Mouse (Mus musculus): ENCODE results near the gene Gnb4. TPM values are rescaled to one million over a fixed set of nuclear protein-coding genes. Genes with fewer than 3 reads are reported as not detected.

The Gnb4 gene
- polyA plus RNA-seq, 1 experiment from 2014 or later: 43.4 TPM

DNA sequence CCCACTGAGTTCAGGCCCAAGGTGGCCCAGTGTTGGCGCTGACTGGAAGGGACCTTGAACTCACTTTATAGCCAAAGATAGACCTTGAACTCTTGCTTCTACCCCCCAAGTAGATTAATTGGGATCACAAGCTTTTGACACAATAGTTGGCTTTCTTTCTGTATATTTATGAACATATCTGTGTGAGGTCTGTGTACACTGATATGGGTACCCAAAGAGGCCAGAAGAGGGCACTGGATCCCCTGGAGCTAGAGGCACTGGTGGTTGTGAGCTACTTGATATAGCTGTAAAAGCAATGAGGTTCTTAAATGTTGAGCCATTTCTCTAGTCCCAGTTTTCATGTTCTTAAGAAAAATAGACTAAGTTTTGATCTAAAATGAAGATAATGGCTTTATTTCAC is 63.3 kb downstream of the Gnb4 start:
- Histone ChIP-seq H3K9me3 (ENCODE audit: control insufficient read depth, low read length) (no peaks in the 10 kb centered on the region), H3K27ac (ENCODE audit: low read length) (no peak overlapping the region), H3K9ac (ENCODE audit: low read depth, low read length) (no peak overlapping the region), H3K4me3 (ENCODE audit: low read length) (no peak overlapping the region), H3K4me2 (ENCODE audit: low read depth, low read length) (no peak overlapping the region), H3K27me3 (replicated peaks; ENCODE audit: control insufficient read depth, insufficient read depth, low read length) (no peaks in the 10 kb centered on the region), H3K36me3 (ENCODE audit: control insufficient read depth, insufficient read depth, low read length) (no peaks in the 10 kb centered on the region; the same call in 1 of the 2 replicates), H3K4me1 (ENCODE audit: control insufficient read depth, insufficient read depth, low read length) (no peaks in the 10 kb centered on the region)
- WGBS: 90% methylated on average over 1 of the region's 1 CpGs
- no peak for ATAC-seq

DNA sequence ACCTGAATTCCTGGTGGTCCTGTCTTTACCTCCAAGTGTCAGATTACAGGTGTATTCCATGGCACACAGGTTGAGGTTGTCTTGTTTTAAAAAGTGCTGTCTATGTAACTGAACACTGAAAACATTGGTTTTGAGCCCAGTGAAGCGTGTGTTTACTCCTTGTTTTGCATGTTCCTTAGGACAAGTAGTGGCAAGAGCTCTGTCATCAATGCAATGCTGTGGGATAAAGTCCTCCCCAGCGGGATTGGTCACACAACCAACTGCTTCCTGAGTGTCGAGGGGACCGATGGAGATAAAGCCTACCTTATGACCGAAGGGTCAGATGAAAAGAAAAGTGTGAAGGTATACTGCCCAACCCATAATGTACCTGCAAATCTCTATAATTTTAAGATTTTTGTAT is 78.3 kb downstream of the Gnb4 start:
- Histone ChIP-seq H3K9ac (ENCODE audit: low read depth, low read length) (no peak overlapping the region), H3K4me3 (ENCODE audit: low read length) (no peak overlapping the region), H3K27me3 (replicated peaks; ENCODE audit: control insufficient read depth, insufficient read depth, low read length) (no peaks in the 10 kb centered on the region), H3K9me3 (ENCODE audit: control insufficient read depth, low read length) (no peaks in the 10 kb centered on the region), H3K27ac (ENCODE audit: low read length) (no peak overlapping the region), H3K4me2 (ENCODE audit: low read depth, low read length) (no peak overlapping the region), H3K36me3 (ENCODE audit: control insufficient read depth, insufficient read depth, low read length) (peaks cover 4% of the 10 kb centered on the region), H3K4me1 (ENCODE audit: control insufficient read depth, insufficient read depth, low read length) (no peaks in the 10 kb centered on the region)
- ATAC-seq: no peak
- WGBS: 91% methylated on average over 5 of the region's 5 CpGs

DNA sequence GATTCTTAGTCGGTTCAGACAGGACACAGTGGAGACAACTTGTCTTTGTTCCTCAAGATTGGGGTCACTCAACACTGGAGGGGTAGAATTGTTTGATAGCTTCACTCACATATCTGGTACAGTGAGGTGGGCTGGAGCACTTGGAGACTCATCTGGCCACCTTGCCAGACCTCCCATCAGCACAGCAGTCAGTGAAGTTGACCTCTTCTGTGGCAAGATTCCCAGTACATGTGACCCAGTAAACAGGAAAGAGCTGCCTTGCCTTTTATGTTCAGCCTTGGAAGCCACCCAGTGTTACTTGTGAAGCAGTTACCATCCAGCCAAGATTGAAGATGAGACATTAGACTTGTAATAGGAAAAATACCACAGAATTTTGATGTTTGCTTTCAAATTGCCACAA is 78.8 kb downstream of the Gnb4 start:
- Histone ChIP-seq H3K9ac (ENCODE audit: low read depth, low read length) (no peak overlapping the region), H3K4me3 (ENCODE audit: low read length) (no peak overlapping the region), H3K36me3 (ENCODE audit: control insufficient read depth, insufficient read depth, low read length) (peaks cover 4% of the 10 kb centered on the region), H3K4me2 (ENCODE audit: low read depth, low read length) (no peak overlapping the region), H3K4me1 (ENCODE audit: control insufficient read depth, insufficient read depth, low read length) (no peaks in the 10 kb centered on the region), H3K27ac (ENCODE audit: low read length) (no peak overlapping the region), H3K9me3 (ENCODE audit: control insufficient read depth, low read length) (no peaks in the 10 kb centered on the region), H3K27me3 (replicated peaks; ENCODE audit: control insufficient read depth, insufficient read depth, low read length) (no peaks in the 10 kb centered on the region)
- 65% methylated on average over 1 of the region's 1 CpGs for WGBS
- no peak for ATAC-seq

DNA sequence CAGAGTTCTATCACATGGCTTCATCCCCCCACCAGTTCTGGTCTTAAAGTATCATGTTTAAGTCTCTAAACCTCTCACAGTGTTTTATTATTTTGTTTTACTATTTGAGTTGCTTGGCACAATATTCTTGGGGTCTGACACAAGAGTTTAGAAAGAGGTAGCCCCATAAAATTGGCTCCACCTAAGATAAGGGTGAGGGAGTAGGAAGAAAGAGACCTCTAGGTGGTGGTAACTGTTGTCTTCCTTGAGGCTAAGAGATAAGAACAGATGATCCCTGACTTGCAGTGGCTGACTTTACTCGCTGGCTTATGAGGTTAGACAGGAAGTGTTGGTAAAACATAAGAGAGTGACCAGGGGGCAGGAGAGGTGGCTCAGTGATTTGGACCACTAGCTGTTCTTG is 80.7 kb downstream of the Gnb4 start:
- Histone ChIP-seq H3K36me3 (ENCODE audit: control insufficient read depth, insufficient read depth, low read length) (peaks cover 4% of the 10 kb centered on the region), H3K4me3 (ENCODE audit: low read length) (no peak overlapping the region), H3K9me3 (ENCODE audit: control insufficient read depth, low read length) (no peaks in the 10 kb centered on the region), H3K9ac (ENCODE audit: low read depth, low read length) (no peak overlapping the region), H3K27me3 (replicated peaks; ENCODE audit: control insufficient read depth, insufficient read depth, low read length) (no peaks in the 10 kb centered on the region), H3K27ac (ENCODE audit: low read length) (no peak overlapping the region), H3K4me2 (ENCODE audit: low read depth, low read length) (no peak overlapping the region), H3K4me1 (ENCODE audit: control insufficient read depth, insufficient read depth, low read length) (no peaks in the 10 kb centered on the region)
- no peak for ATAC-seq
- 63% methylated on average over 1 of the region's 1 CpGs for WGBS

Other genes with a start within 250 kb of the Gnb4 start
- 4.6 and 7.1 TPM in 2 replicates for gene Pik3ca, start 218.9 kb downstream of the Gnb4 start, polyA plus RNA-seq (2015; fragmentation: Nextera tagmentation; extraction: Ambion mirVana)
- gene Kcnmb3, start 124.4 kb downstream of the Gnb4 start, polyA plus RNA-seq (2015; fragmentation: Nextera tagmentation; extraction: Ambion mirVana): not detected in 2 replicates
- 27.3 and 27.8 TPM in 2 replicates for gene Zfp639, start 106.3 kb downstream of the Gnb4 start, polyA plus RNA-seq (2015; fragmentation: Nextera tagmentation; extraction: Ambion mirVana)
- 27.7 and 29.4 TPM in 2 replicates for gene Mfn1, start 87.1 kb downstream of the Gnb4 start, polyA plus RNA-seq (2015; fragmentation: Nextera tagmentation; extraction: Ambion mirVana)
- 115 and 130 TPM in 2 replicates for gene Actl6a, start 89.7 kb upstream of the Gnb4 start, polyA plus RNA-seq (2015; fragmentation: Nextera tagmentation; extraction: Ambion mirVana)
- 401 and 405 TPM in 2 replicates for gene Ndufb5, start 120.4 kb upstream of the Gnb4 start, polyA plus RNA-seq (2015; fragmentation: Nextera tagmentation; extraction: Ambion mirVana)
- gene Mrpl47, start 121.0 kb upstream of the Gnb4 start, polyA plus RNA-seq (2015; fragmentation: Nextera tagmentation; extraction: Ambion mirVana): 36.1 and 39.4 TPM in 2 replicates
- gene Usp13, start 201.0 kb upstream of the Gnb4 start, polyA plus RNA-seq (2015; fragmentation: Nextera tagmentation; extraction: Ambion mirVana): 1.5 and 3.2 TPM in 2 replicates